Mouse (Mus musculus) 3134 (cell line): ENCODE data around the gene Ap1m1.

Experiments used
- DNase-seq: peaks from one replicate; pipeline ENCODE4 v3.0.0-alpha.2; 2011; ENCODE audit warnings: low spot score; ENCODE audit not compliant: insufficient read length; ENCODE audit errors: extremely low read depth

Gene Ap1m1

GRCm38 (mm10) chr8:72257171-72257901 is 17.5 kb downstream of the Ap1m1 start:
- no peak for DNase-seq

- DNase-seq, result no peak
Measured at GRCm38 (mm10) chr8:72257902-72258238, 18.1 kb downstream of the Ap1m1 start.

GRCm38 (mm10) chr8:72259862-72260261 is 20.0 kb downstream of the Ap1m1 start:
- DNase-seq, result no peak

GRCm38 (mm10) chr8:72260585-72260984 is 20.8 kb downstream of the Ap1m1 start:
- DNase-seq, result no peak

- DNase-seq, result no peak
Measured at GRCm38 (mm10) chr8:72261019-72261418, 21.2 kb downstream of the Ap1m1 start.

GRCm38 (mm10) chr8:72261431-72261830 is 21.6 kb downstream of the Ap1m1 start:
- no peak for DNase-seq

- no peak for DNase-seq
Measured at GRCm38 (mm10) chr8:72261872-72262271, 22.1 kb downstream of the Ap1m1 start.

- no peak for DNase-seq
Measured at GRCm38 (mm10) chr8:72262756-72263155, 22.9 kb downstream of the Ap1m1 start.

- DNase-seq, result no peak
Measured at GRCm38 (mm10) chr8:72263451-72263850, 23.6 kb downstream of the Ap1m1 start.

- no peak for DNase-seq
Measured at GRCm38 (mm10) chr8:72265342-72265741, 25.5 kb downstream of the Ap1m1 start.

- DNase-seq, result no peak
Measured at GRCm38 (mm10) chr8:72266671-72267070, 26.9 kb downstream of the Ap1m1 start.

GRCm38 (mm10) chr8:72267106-72267505 is 27.3 kb downstream of the Ap1m1 start:
- no peak for DNase-seq

- no peak for DNase-seq
Measured at GRCm38 (mm10) chr8:72268356-72268755, 28.5 kb downstream of the Ap1m1 start.

GRCm38 (mm10) chr8:72270606-72271005 is 30.8 kb downstream of the Ap1m1 start:
- no peak for DNase-seq

- DNase-seq, result no peak
Measured at GRCm38 (mm10) chr8:72271051-72271660, 31.3 kb downstream of the Ap1m1 start.

GRCm38 (mm10) chr8:72271691-72272090 is 31.9 kb downstream of the Ap1m1 start:
- no peak for DNase-seq

- DNase-seq, result peak; percentile 29
Measured at GRCm38 (mm10) chr8:72272361-72272760, 32.5 kb downstream of the Ap1m1 start.

GRCm38 (mm10) chr8:72273111-72273770 is 33.4 kb downstream of the Ap1m1 start:
- no peak for DNase-seq

- DNase-seq, result no peak
Measured at GRCm38 (mm10) chr8:72273807-72274206, 34.0 kb downstream of the Ap1m1 start.

GRCm38 (mm10) chr8:72277244-72277643 is 37.4 kb downstream of the Ap1m1 start:
- DNase-seq, result no peak

GRCm38 (mm10) chr8:72279151-72279550 is 39.3 kb downstream of the Ap1m1 start:
- DNase-seq, result no peak

- DNase-seq, result no peak
Measured at GRCm38 (mm10) chr8:72281634-72282033, 41.8 kb downstream of the Ap1m1 start.
